Mouse (Mus musculus) stomach, postnatal 0 days (tissue): ENCODE results near the gene Naa15. TPM values are rescaled to one million over a fixed set of nuclear protein-coding genes. Genes with fewer than 3 reads are reported as not detected.

Source experiments
- ATAC-seq: fragments of 200-750 bp; cut with Nextera tagmentation; 2 replicates; pipeline ENCODE4 v1.8.0; 2017; ENCODE audit not compliant: low FRiP score, low TSS enrichment
- DNase-seq: peaks from one replicate; pipeline ENCODE4 v3.0.0-alpha.2; 2016; ENCODE audit warnings: low spot score
- H3K27ac ChIP-seq: fragments of 300-500 bp; sonication (generic); replicated peaks from 2 replicates; pipeline ENCODE4 v1.5.1; 2014; ENCODE audit warnings: mild to moderate bottlenecking, control low read depth
- H3K27me3 ChIP-seq: fragments of 300-500 bp; sonication (generic); 2 replicates; pipeline ENCODE4 v1.6.1; 2014; ENCODE audit warnings: low read length; ENCODE audit not compliant: control insufficient read depth, insufficient read depth
- H3K36me3 ChIP-seq: fragments of 300-500 bp; sonication (generic); 2 replicates; pipeline ENCODE4 v1.6.1; 2014; ENCODE audit warnings: low read length, mixed read lengths; ENCODE audit not compliant: control insufficient read depth, insufficient read depth
- H3K4me1 ChIP-seq: fragments of 300-500 bp; sonication (generic); replicated peaks from 2 replicates; pipeline ENCODE4 v1.6.1; 2014; ENCODE audit warnings: antibody characterized with exemption; ENCODE audit not compliant: control insufficient read depth, insufficient read depth
- H3K4me2 ChIP-seq: fragments of 300-500 bp; sonication (generic); replicated peaks from 2 replicates; pipeline ENCODE4 v1.6.1; 2014; ENCODE audit warnings: low read depth, mild to moderate bottlenecking, control low read depth, moderate library complexity
- H3K4me3 ChIP-seq: fragments of 300-500 bp; sonication (generic); 2 replicates; pipeline ENCODE4 v1.5.1; 2014; ENCODE audit warnings: low read depth, low read length, control low read depth
- H3K9ac ChIP-seq: fragments of 300-500 bp; sonication (generic); 2 replicates; pipeline ENCODE4 v1.6.1; 2014; ENCODE audit warnings: mild to moderate bottlenecking, low read length, control low read depth, mixed read lengths
- H3K9me3 ChIP-seq: fragments of 300-500 bp; sonication (generic); 2 replicates; pipeline ENCODE4 v1.6.1; 2016; ENCODE audit warnings: low read length; ENCODE audit not compliant: control insufficient read depth
- CTCF ChIP-seq: IDR thresholded peaks from 2 replicates; pipeline ENCODE4 v1.5.1; 2016; ENCODE audit warnings: antibody characterized with exemption, low read depth, mild to moderate bottlenecking, moderate library complexity
- EP300 ChIP-seq: optimal IDR thresholded peaks from 2 replicates; pipeline ENCODE3; 2016; ENCODE audit warnings: antibody characterized with exemption
- WGBS: fragments of 180-500 bp; shearing (Covaris S2); extraction: QIAGEN DNeasy Blood & Tissue Kit; methylation state at CpG from one replicate; pipeline ENCODE4 v1.1.7; 2014; 5-methylcytosine and 5-hydroxymethylcytosine counted together
- polyA plus RNA-seq: library from polyadenylated mRNA; unstranded; fragments of >200 nt; fragmentation: Nextera tagmentation; extraction: Ambion mirVana; gene quantifications from 2 replicates; pipeline ENCODE4 v1.2.1, GENCODE M21; 2015

Naa15 gene
- polyA plus RNA-seq, 1 experiment from 2014 or later, result 19.0 TPM

- H3K4me2 ChIP-seq, result no peak overlapping the region
- DNase-seq (no peak), ATAC-seq (no peak)
- H3K9me3 ChIP-seq, result no peaks in the 10 kb centered on the region
- 53% methylated on average over 3 of the region's 3 CpGs for WGBS
- no peak overlapping the region for H3K27ac ChIP-seq
- H3K4me3 ChIP-seq, result no peak overlapping the region
- peaks cover 3% of the 10 kb centered on the region; the same call in 1 of the 2 replicates for H3K4me1 ChIP-seq
- H3K36me3 ChIP-seq, result no peaks in the 10 kb centered on the region
- TF ChIP-seq EP300 (no peak), CTCF (no peak)
- H3K9ac ChIP-seq, result no peak overlapping the region
- no peaks in the 10 kb centered on the region for H3K27me3 ChIP-seq
These were observed 66.9 kb downstream of the Naa15 start for GRCm38 (mm10) chr3:51481881-51482280.

GRCm38 (mm10) chr3:51482781-51483180 is 67.8 kb downstream of the Naa15 start:
- DNase-seq (no peak), ATAC-seq (no peak)
- peak overlapping the region; percentile 76 for H3K4me2 ChIP-seq
- H3K27me3 ChIP-seq, result no peaks in the 10 kb centered on the region
- peak overlapping the region; percentile 79; the same call in 1 of the 2 replicates for H3K4me3 ChIP-seq
- no peaks in the 10 kb centered on the region for H3K9me3 ChIP-seq
- WGBS, result 75% methylated on average over 3 of the region's 3 CpGs
- 0 out of 2 replicates have a peak overlapping the region, but pooled peaks have one; percentile 85 for H3K9ac ChIP-seq
- H3K36me3 ChIP-seq, result no peaks in the 10 kb centered on the region
- no peak overlapping the region; the same call in 1 of the 2 replicates for H3K27ac ChIP-seq
- TF ChIP-seq CTCF, result no peak
- TF ChIP-seq EP300, result no peak
- H3K4me1 ChIP-seq, result peaks cover 3% of the 10 kb centered on the region; the same call in 1 of the 2 replicates

GRCm38 (mm10) chr3:51483741-51484359 is 68.9 kb downstream of the Naa15 start, which contains the start of gene Rab33b:
Gene Rab33b (plus strand): TSS chr3:51483920.
- Histone ChIP-seq H3K27ac (peak within 1 kb of the TSS; percentile 96), H3K4me1 (peaks cover 3% of the 10 kb centered on the region; the same call in 1 of the 2 replicates), H3K4me2 (peak within 1 kb of the TSS; percentile 76), H3K36me3 (no peaks in the 10 kb centered on the region), H3K9me3 (no peaks in the 10 kb centered on the region), H3K9ac (peak within 1 kb of the TSS; percentile 85), H3K4me3 (peak within 1 kb of the TSS; percentile 79), H3K27me3 (no peaks in the 10 kb centered on the region)
- DNase-seq (peak; percentile 99), ATAC-seq (peak; percentile 98)
- peak; percentile 98 for TF ChIP-seq EP300
- TF ChIP-seq CTCF, result peak; percentile 49; the same call in 1 of the 2 replicates
- WGBS, result under 1% methylated on average over 67 of the region's 70 CpGs

GRCm38 (mm10) chr3:51484370-51484769 is 69.4 kb downstream of the Naa15 start:
- peak; percentile 31; the same call in 1 of the 2 replicates for ATAC-seq
- Histone ChIP-seq H3K4me3 (peak overlapping the region; percentile 79), H3K27me3 (no peaks in the 10 kb centered on the region), H3K27ac (peak overlapping the region; percentile 96), H3K4me2 (peak overlapping the region; percentile 76), H3K36me3 (no peaks in the 10 kb centered on the region), H3K9me3 (no peaks in the 10 kb centered on the region), H3K9ac (peak overlapping the region; percentile 85), H3K4me1 (peaks cover 3% of the 10 kb centered on the region; the same call in 1 of the 2 replicates)
- TF ChIP-seq EP300 (no peak), CTCF (no peak)
- under 1% methylated on average over 33 of the region's 33 CpGs for WGBS
- DNase-seq, result no peak

DNA sequence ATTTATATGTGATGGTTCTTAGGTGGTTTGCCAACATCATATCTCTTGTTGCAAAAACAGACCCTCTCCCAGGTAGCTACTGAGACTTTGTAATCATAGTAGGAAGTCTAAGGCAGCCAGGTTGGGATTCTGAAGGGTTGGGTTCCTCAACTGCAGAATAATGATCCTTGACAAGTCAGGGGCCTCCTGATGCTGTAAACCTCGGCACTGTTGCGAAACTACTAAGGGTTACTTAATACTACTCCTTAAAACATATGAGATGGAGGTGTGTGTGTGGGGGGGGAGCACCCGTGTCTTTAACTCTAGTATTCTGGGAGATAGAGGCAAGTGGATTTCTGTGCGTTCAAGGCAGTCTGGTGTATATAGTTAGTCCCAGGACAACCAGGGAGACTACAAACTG is 70.4 kb downstream of the Naa15 start:
- Histone ChIP-seq H3K4me1 (peaks cover 3% of the 10 kb centered on the region; the same call in 1 of the 2 replicates), H3K9ac (no peak overlapping the region), H3K27ac (no peak overlapping the region), H3K4me2 (peak overlapping the region; percentile 76), H3K27me3 (no peaks in the 10 kb centered on the region), H3K9me3 (no peaks in the 10 kb centered on the region), H3K4me3 (peak overlapping the region; percentile 16; the same call in 1 of the 2 replicates), H3K36me3 (no peaks in the 10 kb centered on the region)
- 47% methylated on average over 4 of the region's 4 CpGs for WGBS
- ATAC-seq (no peak), DNase-seq (no peak)
- TF ChIP-seq CTCF, result no peak
- no peak for TF ChIP-seq EP300

- no peaks in the 10 kb centered on the region for H3K27me3 ChIP-seq
- peaks cover 3% of the 10 kb centered on the region; the same call in 1 of the 2 replicates for H3K4me1 ChIP-seq
- no peak overlapping the region for H3K27ac ChIP-seq
- no peak overlapping the region for H3K9ac ChIP-seq
- H3K9me3 ChIP-seq, result no peaks in the 10 kb centered on the region
- H3K36me3 ChIP-seq, result no peaks in the 10 kb centered on the region
- DNase-seq (no peak), ATAC-seq (no peak)
- H3K4me3 ChIP-seq, result no peak overlapping the region
- WGBS, result 79% methylated on average over 4 of the region's 4 CpGs
- TF ChIP-seq CTCF (no peak), EP300 (no peak)
- no peak overlapping the region for H3K4me2 ChIP-seq
These were observed 71.7 kb downstream of the Naa15 start for GRCm38 (mm10) chr3:51486491-51487195.
